Mouse (Mus musculus) lung, postnatal 25 days (tissue): Measurements from ENCODE around the gene Gm6482.
"Not testable (repeated sequence)": the region's sequence is repeated elsewhere in the genome, so short reads cannot be mapped to it uniquely, and the experiment has no call there.

Experiments used
- DNase-seq: peaks from one replicate; pipeline ENCODE4 v3.0.0; 2022; ENCODE audit warnings: low spot score

Gm6482 gene

DNA sequence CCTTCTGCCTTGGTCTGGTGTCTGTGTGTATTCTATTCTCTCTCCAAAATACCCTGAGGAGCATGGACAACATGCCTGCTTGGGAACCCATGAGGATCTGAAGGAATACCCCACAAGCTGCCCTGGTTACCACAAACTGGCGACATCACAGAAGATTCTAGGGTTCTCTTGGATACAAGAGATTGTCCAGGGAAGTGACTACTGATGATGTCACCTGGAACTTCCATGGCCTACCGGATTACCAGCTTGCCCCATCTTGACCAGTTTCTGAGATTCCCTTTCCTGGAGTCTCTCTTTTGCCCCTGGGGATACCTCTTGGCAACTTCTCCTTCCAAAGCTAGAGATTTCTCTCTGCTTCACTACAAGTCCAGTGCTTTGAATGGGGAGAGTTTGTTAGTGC lies at the start of gene Gm6482:
TSS of gene Gm6482 (minus strand) at position 101 of the 400 bp plus-strand sequence.
- not testable (repeated sequence) for DNase-seq

DNA sequence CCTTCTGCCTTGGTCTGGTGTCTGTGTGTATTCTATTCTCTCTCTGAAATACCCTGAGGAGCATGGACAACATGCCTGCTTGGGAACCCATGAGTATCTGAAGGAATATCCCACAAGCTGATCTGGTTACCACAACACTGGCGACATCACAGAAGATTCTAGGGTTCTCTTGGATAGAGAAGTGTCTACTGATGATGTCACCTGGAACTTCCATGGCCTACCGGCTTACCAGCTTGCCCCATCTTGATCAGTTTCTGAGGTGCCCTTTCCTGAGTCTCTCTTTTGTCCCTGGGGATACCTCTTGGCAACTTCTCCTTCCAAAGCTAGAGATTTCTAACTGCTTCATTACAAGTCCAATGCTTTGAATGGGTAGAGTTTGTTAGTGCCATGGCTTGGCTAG lies 45.3 kb upstream of the Gm6482 start, which contains the start of gene Gm7954:
TSS of gene Gm7954 (minus strand) at position 101 of the 400 bp plus-strand sequence.
- not testable (repeated sequence) for DNase-seq

GRCm38 (mm10) chr14:41425393-41426075 lies 17.5 kb upstream of the Gm6482 start:
- DNase-seq, result not testable (repeated sequence)

GRCm38 (mm10) chr14:41424694-41425093 lies 16.6 kb upstream of the Gm6482 start:
- not testable (repeated sequence) for DNase-seq

DNA sequence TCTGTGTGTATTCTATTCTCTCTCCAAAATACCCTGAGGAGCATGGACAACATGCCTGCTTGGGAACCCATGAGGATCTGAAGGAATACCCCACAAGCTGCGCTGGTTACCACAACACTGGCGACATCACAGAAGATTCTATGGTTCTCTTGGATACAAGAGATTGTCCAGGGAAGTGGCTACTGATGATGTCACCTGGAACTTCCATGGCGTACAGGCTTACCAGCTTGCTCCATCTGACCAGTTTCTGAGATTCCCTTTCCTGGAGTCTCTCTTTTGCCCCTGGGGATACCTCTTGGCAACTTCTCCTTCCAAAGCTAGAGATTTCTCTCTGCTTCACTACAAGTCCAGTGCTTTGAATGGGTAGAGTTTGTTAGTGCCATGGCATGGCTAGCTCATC lies 21.8 kb downstream of the Gm6482 start, which contains the start of gene Gm7945:
TSS of gene Gm7945 (minus strand) at position 101 of the 400 bp plus-strand sequence.
- not testable (repeated sequence) for DNase-seq
